Mouse (Mus musculus) forebrain, embryonic 12.5 days (tissue): ENCODE data around the gene Tmem256. TPM values are rescaled to one million over a fixed set of nuclear protein-coding genes. Genes with fewer than 3 reads are reported as not detected.
A peak's percentile ranks its signal among the peaks of the same experiment; 100 is the strongest.

ENCODE experiments used
- ATAC-seq: fragments of 200-750 bp; cut with Nextera tagmentation; 2 replicates; pipeline ENCODE4 v1.8.0; 2017; ENCODE audit warnings: moderate TSS enrichment; ENCODE audit not compliant: low FRiP score
- H3K27ac ChIP-seq: fragments of 300-500 bp; sonication (generic); 2 replicates; pipeline ENCODE4 v1.5.1; 2016; ENCODE audit warnings: mild to moderate bottlenecking
- H3K27me3 ChIP-seq: fragments of 300-500 bp; sonication (generic); 2 replicates; pipeline ENCODE4 v1.6.1; 2016; ENCODE audit warnings: mild to moderate bottlenecking
- H3K36me3 ChIP-seq: fragments of 300-500 bp; sonication (generic); replicated peaks from 2 replicates; pipeline ENCODE4 v1.6.1; 2016; ENCODE audit warnings: mild to moderate bottlenecking
- H3K4me1 ChIP-seq: fragments of 300-500 bp; sonication (generic); 2 replicates; pipeline ENCODE4 v1.6.1; 2016
- H3K4me2 ChIP-seq: fragments of 300-500 bp; sonication (generic); 2 replicates; pipeline ENCODE4 v1.6.1; 2016; ENCODE audit warnings: mild to moderate bottlenecking, moderate library complexity
- H3K4me3 ChIP-seq: fragments of 300-500 bp; sonication (generic); replicated peaks from 2 replicates; pipeline ENCODE4 v1.5.1; 2016; ENCODE audit warnings: mild to moderate bottlenecking
- H3K9ac ChIP-seq: fragments of 300-500 bp; sonication (generic); 2 replicates; pipeline ENCODE4 v1.6.1; 2016; ENCODE audit warnings: mild to moderate bottlenecking
- H3K9me3 ChIP-seq: fragments of 300-500 bp; sonication (generic); 2 replicates; pipeline ENCODE4 v1.6.1; 2016
- WGBS: fragments of 180-500 bp; shearing (Covaris S2); methylation state at CpG from one replicate; pipeline ENCODE4 v1.1.7; 2016; 5-methylcytosine and 5-hydroxymethylcytosine counted together
- polyA plus RNA-seq: library from polyadenylated mRNA; unstranded; fragments of >200 nt; fragmentation: Nextera tagmentation; extraction: Ambion mirVana; gene quantifications from 2 replicates; pipeline ENCODE4 v1.2.1, GENCODE M21; 2016

Gene Tmem256
- polyA plus RNA-seq, 1 experiment from 2014 or later = 294 TPM

- Histone ChIP-seq H3K9me3 (no peaks in the 10 kb centered on the region), H3K27ac (no peak overlapping the region), H3K4me1 (0 out of 2 replicates have a peak, but pooled peaks cover 7% of the 10 kb centered on the region), H3K4me2 (no peak overlapping the region), H3K27me3 (no peaks in the 10 kb centered on the region), H3K36me3 (no peaks in the 10 kb centered on the region), H3K4me3 (no peak overlapping the region), H3K9ac (no peak overlapping the region)
- ATAC-seq = no peak
- 88% methylated on average over 9 of the region's 9 CpGs for WGBS
Observed at GRCm38 (mm10) chr11:69865561-69865960, 27.2 kb downstream of the Tmem256 start.

GRCm38 (mm10) chr11:69867335-69867734 is 29.0 kb downstream of the Tmem256 start:
- Histone ChIP-seq H3K36me3 (no peaks in the 10 kb centered on the region), H3K9me3 (no peaks in the 10 kb centered on the region), H3K9ac (no peak overlapping the region), H3K27ac (no peak overlapping the region), H3K4me2 (no peak overlapping the region), H3K27me3 (no peaks in the 10 kb centered on the region), H3K4me1 (0 out of 2 replicates have a peak, but pooled peaks cover 7% of the 10 kb centered on the region), H3K4me3 (no peak overlapping the region)
- 70% methylated on average over 9 of the region's 9 CpGs for WGBS
- ATAC-seq = no peak

- Histone ChIP-seq H3K27ac (no peak overlapping the region), H3K9ac (no peak overlapping the region), H3K4me2 (no peak overlapping the region), H3K36me3 (no peaks in the 10 kb centered on the region), H3K4me3 (no peak overlapping the region), H3K9me3 (no peaks in the 10 kb centered on the region), H3K27me3 (no peaks in the 10 kb centered on the region), H3K4me1 (0 out of 2 replicates have a peak, but pooled peaks cover 7% of the 10 kb centered on the region)
- 80% methylated on average over 2 of the region's 2 CpGs for WGBS
- no peak for ATAC-seq
Observed at GRCm38 (mm10) chr11:69870289-69871069, 32.2 kb downstream of the Tmem256 start.

GRCm38 (mm10) chr11:69871822-69872221 is 33.5 kb downstream of the Tmem256 start:
- Histone ChIP-seq H3K9me3 (no peaks in the 10 kb centered on the region), H3K27ac (no peak overlapping the region), H3K4me1 (peaks cover 2% of the 10 kb centered on the region), H3K4me3 (no peak overlapping the region), H3K27me3 (no peaks in the 10 kb centered on the region), H3K4me2 (no peak overlapping the region), H3K36me3 (no peaks in the 10 kb centered on the region), H3K9ac (no peak overlapping the region)
- 94% methylated on average over 7 of the region's 7 CpGs for WGBS
- ATAC-seq = no peak

GRCm38 (mm10) chr11:69872451-69872850 is 34.1 kb downstream of the Tmem256 start:
- H3K36me3 ChIP-seq = no peaks in the 10 kb centered on the region
- H3K27ac ChIP-seq = no peak overlapping the region
- 82% methylated on average over 4 of the region's 4 CpGs for WGBS
- no peak overlapping the region for H3K4me2 ChIP-seq
- no peaks in the 10 kb centered on the region for H3K27me3 ChIP-seq
- H3K4me3 ChIP-seq = no peak overlapping the region
- ATAC-seq = no peak
- no peak overlapping the region for H3K9ac ChIP-seq
- no peaks in the 10 kb centered on the region for H3K9me3 ChIP-seq
- peaks cover 7% of the 10 kb centered on the region for H3K4me1 ChIP-seq

- H3K27ac ChIP-seq = no peak overlapping the region
- H3K9ac ChIP-seq = no peak overlapping the region
- H3K36me3 ChIP-seq = no peaks in the 10 kb centered on the region
- no peaks in the 10 kb centered on the region for H3K9me3 ChIP-seq
- peaks cover 18% of the 10 kb centered on the region for H3K27me3 ChIP-seq
- 74% methylated on average over 7 of the region's 7 CpGs for WGBS
- H3K4me3 ChIP-seq = no peak overlapping the region
- ATAC-seq = no peak
- H3K4me2 ChIP-seq = no peak overlapping the region
- peaks cover 28% of the 10 kb centered on the region for H3K4me1 ChIP-seq
Observed at GRCm38 (mm10) chr11:69876186-69876585, 37.9 kb downstream of the Tmem256 start.

GRCm38 (mm10) chr11:69876867-69877266 is 38.6 kb downstream of the Tmem256 start:
- H3K36me3 ChIP-seq = no peaks in the 10 kb centered on the region
- peak; percentile 21; the same call in 1 of the 2 replicates for ATAC-seq
- H3K27ac ChIP-seq = no peak overlapping the region; the same call in 1 of the 2 replicates
- H3K4me2 ChIP-seq = peak overlapping the region; percentile 44
- no peak overlapping the region for H3K9ac ChIP-seq
- H3K27me3 ChIP-seq = peaks cover 25% of the 10 kb centered on the region
- H3K9me3 ChIP-seq = no peaks in the 10 kb centered on the region
- peaks cover 34% of the 10 kb centered on the region for H3K4me1 ChIP-seq
- 2% methylated on average over 12 of the region's 12 CpGs for WGBS
- 0 out of 2 replicates have a peak overlapping the region, but pooled peaks have one; percentile 14 for H3K4me3 ChIP-seq

GRCm38 (mm10) chr11:69877878-69878277 is 39.6 kb downstream of the Tmem256 start, which contains the start of gene Tmem95:
Gene Tmem95 (minus strand): TSS chr11:69878018.
- no peaks in the 10 kb centered on the region for H3K36me3 ChIP-seq
- no peak for ATAC-seq
- 0 out of 2 replicates have a peak within 1 kb of the TSS, but pooled peaks have one; percentile 14 for H3K4me3 ChIP-seq
- H3K9ac ChIP-seq = no peak within 1 kb of the TSS
- WGBS = 92% methylated on average over 11 of the region's 11 CpGs
- H3K27ac ChIP-seq = no peak within 1 kb of the TSS; the same call in 1 of the 2 replicates
- H3K27me3 ChIP-seq = peaks cover 31% of the 10 kb centered on the region
- H3K9me3 ChIP-seq = no peaks in the 10 kb centered on the region
- peaks cover 36% of the 10 kb centered on the region for H3K4me1 ChIP-seq
- H3K4me2 ChIP-seq = peak within 1 kb of the TSS; percentile 44

GRCm38 (mm10) chr11:69878399-69878798 is 40.1 kb downstream of the Tmem256 start:
- no peak overlapping the region for H3K4me2 ChIP-seq
- WGBS = 82% methylated on average over 3 of the region's 3 CpGs
- no peak for ATAC-seq

GRCm38 (mm10) chr11:69878952-69879351 is 40.6 kb downstream of the Tmem256 start:
- 87% methylated on average over 6 of the region's 6 CpGs for WGBS

More at GRCm38 (mm10) chr11:69878399-69878798, 40.1 kb downstream of the Tmem256 start:
- Histone ChIP-seq H3K9me3 (no peaks in the 10 kb centered on the region), H3K36me3 (no peaks in the 10 kb centered on the region), H3K4me1 (peaks cover 36% of the 10 kb centered on the region), H3K4me3 (no peak overlapping the region), H3K27me3 (peaks cover 31% of the 10 kb centered on the region), H3K27ac (no peak overlapping the region), H3K9ac (no peak overlapping the region)

GRCm38 (mm10) chr11:69879711-69880110 is 41.4 kb downstream of the Tmem256 start:
- no peak overlapping the region for H3K9ac ChIP-seq
- H3K27me3 ChIP-seq = peaks cover 31% of the 10 kb centered on the region
- WGBS = 60% methylated on average over 15 of the region's 15 CpGs
- peak overlapping the region; percentile 8 for H3K4me3 ChIP-seq
- H3K27ac ChIP-seq = no peak overlapping the region
- H3K4me2 ChIP-seq = peak overlapping the region; percentile 69
- H3K36me3 ChIP-seq = no peaks in the 10 kb centered on the region
- H3K9me3 ChIP-seq = no peaks in the 10 kb centered on the region
- no peak for ATAC-seq
- peaks cover 36% of the 10 kb centered on the region for H3K4me1 ChIP-seq

More at GRCm38 (mm10) chr11:69878952-69879351, 40.6 kb downstream of the Tmem256 start:
- H3K27me3 ChIP-seq = peaks cover 31% of the 10 kb centered on the region
- H3K4me2 ChIP-seq = no peak overlapping the region
- H3K4me1 ChIP-seq = peaks cover 36% of the 10 kb centered on the region
- H3K27ac ChIP-seq = no peak overlapping the region
- no peak for ATAC-seq
- H3K36me3 ChIP-seq = no peaks in the 10 kb centered on the region
- H3K9me3 ChIP-seq = no peaks in the 10 kb centered on the region
- no peak overlapping the region for H3K4me3 ChIP-seq
- no peak overlapping the region for H3K9ac ChIP-seq

GRCm38 (mm10) chr11:69880506-69880852 is 42.2 kb downstream of the Tmem256 start:
- peaks cover 31% of the 10 kb centered on the region for H3K27me3 ChIP-seq
- WGBS = under 1% methylated on average over 18 of the region's 18 CpGs
- H3K4me3 ChIP-seq = peak overlapping the region; percentile 43
- no peaks in the 10 kb centered on the region for H3K36me3 ChIP-seq
- H3K27ac ChIP-seq = peak overlapping the region; percentile 56; the same call in 1 of the 2 replicates
- peak; percentile 7; the same call in 1 of the 2 replicates for ATAC-seq
- peak overlapping the region; percentile 69 for H3K4me2 ChIP-seq
- H3K9ac ChIP-seq = peak overlapping the region; percentile 48
- peaks cover 36% of the 10 kb centered on the region for H3K4me1 ChIP-seq
- no peaks in the 10 kb centered on the region for H3K9me3 ChIP-seq
